Mouse (Mus musculus) right cerebral cortex, adult 18-20 months (tissue): ENCODE measurements around the gene Tbc1d10b.
A peak's percentile ranks its signal among the peaks of the same experiment; 100 is the strongest.
"Not testable (repeated sequence)": the region's sequence is repeated elsewhere in the genome, so short reads cannot be mapped to it uniquely, and the experiment has no call there.

Experiments used
- DNase-seq: peaks from one replicate; pipeline ENCODE4 v3.0.0; 2022; ENCODE audit warnings: mixed read lengths

Gene Tbc1d10b

GRCm38 (mm10) chr7:127208295-127208552 lies at the start of gene Tbc1d10b:
Tbc1d10b (minus strand) TSS chr7:127208468.
- no peak for DNase-seq

- no peak for DNase-seq
These were observed 48.2 kb upstream of the Tbc1d10b start for GRCm38 (mm10) chr7:127256518-127256917.

GRCm38 (mm10) chr7:127255965-127256364 lies 47.7 kb upstream of the Tbc1d10b start:
- DNase-seq, result no peak

- DNase-seq, result no peak
These were observed 46.7 kb upstream of the Tbc1d10b start for GRCm38 (mm10) chr7:127255008-127255407.

- DNase-seq, result peak; percentile 96
These were observed 45.8 kb upstream of the Tbc1d10b start for GRCm38 (mm10) chr7:127253821-127254769.

- no peak for DNase-seq
These were observed 45.1 kb upstream of the Tbc1d10b start for GRCm38 (mm10) chr7:127253341-127253740.

- no peak for DNase-seq
These were observed 44.1 kb upstream of the Tbc1d10b start for GRCm38 (mm10) chr7:127252414-127252813.

- not testable (repeated sequence) for DNase-seq
These were observed 42.2 kb upstream of the Tbc1d10b start for GRCm38 (mm10) chr7:127250511-127250910.

- DNase-seq, result peak; percentile 23
These were observed 36.6 kb upstream of the Tbc1d10b start for GRCm38 (mm10) chr7:127244658-127245510.

- DNase-seq, result peak; percentile 96
These were observed 35.8 kb upstream of the Tbc1d10b start, which contains the start of gene Zfp771 for GRCm38 (mm10) chr7:127243870-127244657. Zfp771 (plus strand) TSS chr7:127244274.

GRCm38 (mm10) chr7:127243361-127243867 lies 35.1 kb upstream of the Tbc1d10b start:
- DNase-seq, result no peak

GRCm38 (mm10) chr7:127234777-127235176 lies 26.5 kb upstream of the Tbc1d10b start:
- DNase-seq, result no peak

- no peak for DNase-seq
These were observed 25.5 kb upstream of the Tbc1d10b start for GRCm38 (mm10) chr7:127233765-127234164.

- DNase-seq, result peak; percentile 21
These were observed 25.1 kb upstream of the Tbc1d10b start for GRCm38 (mm10) chr7:127233368-127233749.

- peak; percentile 88 for DNase-seq
These were observed 24.5 kb upstream of the Tbc1d10b start, which contains the start of the genes Zfp553 and Sept1 for GRCm38 (mm10) chr7:127232622-127233367. Zfp553 (plus strand) TSS chr7:127233061. Sept1 (minus strand) TSS chr7:127233130.

GRCm38 (mm10) chr7:127231826-127232621 lies 23.8 kb upstream of the Tbc1d10b start:
- DNase-seq, result no peak

GRCm38 (mm10) chr7:127231376-127231775 lies 23.1 kb upstream of the Tbc1d10b start:
- DNase-seq, result no peak

GRCm38 (mm10) chr7:127228615-127229303 lies 20.5 kb upstream of the Tbc1d10b start:
- DNase-seq, result peak; percentile 79

GRCm38 (mm10) chr7:127225147-127225995 lies 17.1 kb upstream of the Tbc1d10b start:
- peak; percentile 53 for DNase-seq
